Mouse (Mus musculus): ENCODE measurements around the gene Gbp9. TPM values are rescaled to one million over a fixed set of nuclear protein-coding genes. Genes with fewer than 3 reads are reported as not detected.
A peak's percentile ranks its signal among the peaks of the same experiment; 100 is the strongest.
"Not testable (repeated sequence)": the region's sequence is repeated elsewhere in the genome, so short reads cannot be mapped to it uniquely, and the experiment has no call there.

Gbp9 gene
- polyA plus RNA-seq, 1 experiment from 2014 or later: 6.5 TPM

DNA sequence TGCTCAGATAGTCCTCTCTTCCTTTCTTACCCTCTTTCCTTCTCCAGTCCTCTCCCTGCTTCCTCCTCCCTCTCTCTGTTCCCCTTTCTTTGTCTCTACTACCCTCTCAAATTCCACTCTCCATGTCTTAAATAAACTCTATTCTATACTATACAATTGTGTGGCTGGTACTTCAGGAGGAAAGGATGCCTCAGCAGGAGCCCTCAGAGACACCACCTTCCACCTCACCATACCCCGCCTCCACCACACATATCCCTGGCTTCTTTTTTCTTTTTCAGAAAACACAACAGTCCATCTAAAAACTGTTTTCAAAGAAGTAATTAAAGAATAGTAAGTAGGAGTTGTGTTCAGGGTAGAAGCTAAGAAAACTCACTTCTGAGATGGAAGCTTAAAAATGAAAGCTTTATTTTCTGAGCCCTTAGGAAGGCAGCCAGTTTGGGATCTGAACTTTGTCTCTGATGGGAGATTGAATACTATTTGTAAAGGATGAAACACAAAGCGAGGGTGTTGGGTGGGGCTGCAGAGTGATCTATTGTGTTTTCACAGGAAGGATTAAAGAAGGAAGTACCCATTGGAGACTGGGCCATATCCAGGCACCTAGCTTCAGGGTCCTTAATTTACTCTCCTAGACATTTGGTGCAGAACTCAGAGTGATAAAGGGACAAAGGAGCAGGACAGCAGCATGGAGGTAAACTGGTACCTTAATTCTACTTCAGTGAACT is 911 bp upstream of the Gbp9 start:
- not testable (repeated sequence) for H3K4me1 ChIP-seq (ENCODE audit: control insufficient read depth in 2 of 2, insufficient read depth in 2 of 2, low read length in 2 of 2); H3K4me3 ChIP-seq (ENCODE audit: control insufficient read depth in 1 of 2, insufficient read depth in 1 of 2, low read depth in 1 of 2, low read length in 2 of 2); H3K9me3 ChIP-seq (ENCODE audit: control insufficient read depth, low read length); H3K27ac ChIP-seq (replicated peaks in 1 of 2; ENCODE audit: control insufficient read depth in 1 of 2, insufficient read depth in 1 of 2, low read depth in 2 of 2, low read length in 2 of 2); H3K36me3 ChIP-seq (ENCODE audit: control insufficient read depth, insufficient read depth, low read length); ATAC-seq (ENCODE audit: insufficient number of reproducible peaks, insufficient read depth, low FRiP score, low read depth); H3K27me3 ChIP-seq (ENCODE audit: control insufficient read depth, insufficient read depth, low read length); H3K9ac ChIP-seq (ENCODE audit: low read length); H3K4me2 ChIP-seq (ENCODE audit: low read length)
- WGBS: 78% methylated on average over 2 of the region's 2 CpGs

DNA sequence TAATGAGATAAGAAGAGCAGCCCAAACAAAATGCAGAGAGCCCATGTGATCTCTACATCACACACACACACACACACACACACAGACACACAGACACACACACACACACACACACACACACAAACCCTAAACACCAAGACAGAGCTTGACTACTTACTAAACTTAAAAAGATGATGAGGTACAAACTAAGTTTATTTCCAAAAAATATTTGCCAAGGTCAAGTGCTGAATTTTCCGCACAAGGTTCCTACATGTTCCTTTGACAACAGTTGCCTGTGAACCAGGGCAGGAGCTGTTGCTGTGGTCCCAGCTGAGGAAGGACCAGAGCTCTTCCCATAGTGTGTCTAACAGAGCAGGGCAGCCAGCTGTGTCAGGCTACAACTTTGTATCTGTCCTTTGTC is 433 bp downstream of the Gbp9 start:
- ATAC-seq (ENCODE audit: insufficient number of reproducible peaks, insufficient read depth, low FRiP score, low read depth): no peak
- peak overlapping the region; percentile 29; the same call in 1 of the 2 replicates for H3K4me2 ChIP-seq (ENCODE audit: low read length)
- H3K9ac ChIP-seq (ENCODE audit: low read length): no peak overlapping the region
- H3K9me3 ChIP-seq (ENCODE audit: control insufficient read depth, low read length): no peaks in the 10 kb centered on the region
- 65% methylated on average over 1 of the region's 1 CpGs for WGBS
- H3K27me3 ChIP-seq (ENCODE audit: control insufficient read depth, insufficient read depth, low read length): no peaks in the 10 kb centered on the region
- peak overlapping the region in 1 of 2 experiments; percentile 44; a peak in 1 of 4 replicates for H3K27ac ChIP-seq (replicated peaks in 1 of 2; ENCODE audit: control insufficient read depth in 1 of 2, insufficient read depth in 1 of 2, low read depth in 2 of 2, low read length in 2 of 2)
- H3K4me3 ChIP-seq (ENCODE audit: control insufficient read depth in 1 of 2, insufficient read depth in 1 of 2, low read depth in 1 of 2, low read length in 2 of 2): peak overlapping the region; percentile 4 to 16; a peak in 3 of 4 replicates
- H3K4me1 ChIP-seq (ENCODE audit: control insufficient read depth in 2 of 2, insufficient read depth in 2 of 2, low read length in 2 of 2): no peaks in the 10 kb centered on the region
- H3K36me3 ChIP-seq (ENCODE audit: control insufficient read depth, insufficient read depth, low read length): no peaks in the 10 kb centered on the region

GRCm38 (mm10) chr5:105136706-105137304 is 2.5 kb downstream of the Gbp9 start:
- WGBS: 86% methylated on average over 3 of the region's 3 CpGs
- not testable (repeated sequence) for ATAC-seq (ENCODE audit: insufficient number of reproducible peaks, insufficient read depth, low FRiP score, low read depth); H3K4me3 ChIP-seq (ENCODE audit: control insufficient read depth in 1 of 2, insufficient read depth in 1 of 2, low read depth in 1 of 2, low read length in 2 of 2); H3K9ac ChIP-seq (ENCODE audit: low read length); H3K9me3 ChIP-seq (ENCODE audit: control insufficient read depth, low read length); H3K36me3 ChIP-seq (ENCODE audit: control insufficient read depth, insufficient read depth, low read length); H3K4me1 ChIP-seq (ENCODE audit: control insufficient read depth in 2 of 2, insufficient read depth in 2 of 2, low read length in 2 of 2); H3K27me3 ChIP-seq (ENCODE audit: control insufficient read depth, insufficient read depth, low read length); H3K4me2 ChIP-seq (ENCODE audit: low read length); H3K27ac ChIP-seq (replicated peaks in 1 of 2; ENCODE audit: control insufficient read depth in 1 of 2, insufficient read depth in 1 of 2, low read depth in 2 of 2, low read length in 2 of 2)

DNA sequence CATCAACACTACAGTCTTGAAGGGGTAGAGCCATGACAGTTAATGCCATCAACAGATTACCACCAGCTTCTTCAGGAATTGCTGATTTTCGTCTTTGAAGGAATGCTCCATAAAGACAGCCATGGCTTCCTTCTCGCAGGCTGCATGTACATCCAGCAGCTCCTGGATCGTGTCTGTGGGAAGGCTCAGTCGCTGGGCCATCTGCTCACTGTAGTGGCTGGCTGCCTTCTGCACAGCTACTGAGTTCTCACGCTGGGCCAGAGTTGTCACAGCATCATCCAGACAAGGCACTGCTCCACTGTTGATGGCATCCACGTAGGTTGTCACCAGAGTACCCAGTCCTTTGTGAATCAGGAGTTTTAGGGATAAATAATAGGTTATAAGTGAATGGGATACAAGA is 17.6 kb downstream of the Gbp9 start:
- not testable (repeated sequence) for H3K36me3 ChIP-seq (ENCODE audit: control insufficient read depth, insufficient read depth, low read length); H3K27me3 ChIP-seq (ENCODE audit: control insufficient read depth, insufficient read depth, low read length); H3K4me1 ChIP-seq (ENCODE audit: control insufficient read depth in 2 of 2, insufficient read depth in 2 of 2, low read length in 2 of 2); H3K27ac ChIP-seq (replicated peaks in 1 of 2; ENCODE audit: control insufficient read depth in 1 of 2, insufficient read depth in 1 of 2, low read depth in 2 of 2, low read length in 2 of 2); H3K4me3 ChIP-seq (ENCODE audit: control insufficient read depth in 1 of 2, insufficient read depth in 1 of 2, low read depth in 1 of 2, low read length in 2 of 2); ATAC-seq (ENCODE audit: insufficient number of reproducible peaks, insufficient read depth, low FRiP score, low read depth); H3K9me3 ChIP-seq (ENCODE audit: control insufficient read depth, low read length); H3K9ac ChIP-seq (ENCODE audit: low read length); H3K4me2 ChIP-seq (ENCODE audit: low read length)
- whole genome bisulfite sequencing: 71% methylated on average over 6 of the region's 6 CpGs

DNA sequence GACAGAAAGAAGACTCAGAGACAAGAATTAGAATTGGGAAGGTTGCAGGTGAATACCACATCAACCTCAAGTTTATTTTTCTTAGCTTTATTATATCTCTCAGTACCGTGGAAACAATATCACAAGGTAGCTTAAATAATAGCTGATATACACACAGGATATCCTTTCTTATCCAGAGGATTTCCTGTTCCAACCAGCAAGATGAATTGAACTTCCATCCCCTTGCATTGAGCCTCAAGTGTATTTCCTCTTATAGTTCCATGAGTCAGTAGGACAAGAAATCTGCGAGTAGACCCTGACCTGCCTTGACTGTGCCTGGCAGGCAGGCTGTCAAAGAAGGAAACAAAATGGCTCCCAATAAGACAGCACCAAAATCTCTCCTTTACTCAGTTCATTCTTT is 23.6 kb downstream of the Gbp9 start:
- Histone ChIP-seq H3K36me3 (ENCODE audit: control insufficient read depth, insufficient read depth, low read length) (no peaks in the 10 kb centered on the region), H3K27ac (replicated peaks in 1 of 2; ENCODE audit: control insufficient read depth in 1 of 2, insufficient read depth in 1 of 2, low read depth in 2 of 2, low read length in 2 of 2) (no peak overlapping the region), H3K4me3 (ENCODE audit: control insufficient read depth in 1 of 2, insufficient read depth in 1 of 2, low read depth in 1 of 2, low read length in 2 of 2) (no peak overlapping the region), H3K27me3 (ENCODE audit: control insufficient read depth, insufficient read depth, low read length) (no peaks in the 10 kb centered on the region), H3K4me1 (ENCODE audit: control insufficient read depth in 2 of 2, insufficient read depth in 2 of 2, low read length in 2 of 2) (peaks cover 0 to under 1% of the 10 kb centered on the region in 2 experiments; a peak in 1 of 4 replicates), H3K4me2 (ENCODE audit: low read length) (no peak overlapping the region), H3K9ac (ENCODE audit: low read length) (no peak overlapping the region), H3K9me3 (ENCODE audit: control insufficient read depth, low read length) (no peaks in the 10 kb centered on the region)
- 60% methylated on average over 2 of the region's 2 CpGs for WGBS
- no peak for ATAC-seq (ENCODE audit: insufficient number of reproducible peaks, insufficient read depth, low FRiP score, low read depth)

DNA sequence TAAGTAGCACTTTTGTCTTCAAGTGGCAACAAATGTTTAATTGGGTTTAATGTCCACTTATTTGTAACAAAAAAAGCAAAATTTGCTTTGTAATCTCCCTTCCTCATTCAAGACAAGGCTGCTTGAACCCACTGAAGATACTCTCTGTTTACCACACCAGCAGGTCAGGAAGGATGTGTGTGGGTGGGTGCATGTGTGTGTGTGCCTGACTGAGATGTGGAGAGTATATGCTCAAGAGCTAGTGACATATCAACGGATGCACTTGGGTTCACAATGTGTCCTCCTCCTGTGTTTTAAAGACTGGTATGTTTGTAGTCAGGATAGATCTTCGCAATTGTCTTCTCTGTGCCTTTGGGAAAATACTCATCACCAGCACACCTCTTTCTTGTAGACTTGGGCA is 24.6 kb downstream of the Gbp9 start:
- 83% methylated on average over 2 of the region's 2 CpGs for WGBS
- H3K9ac ChIP-seq (ENCODE audit: low read length): no peak overlapping the region
- H3K27ac ChIP-seq (replicated peaks in 1 of 2; ENCODE audit: control insufficient read depth in 1 of 2, insufficient read depth in 1 of 2, low read depth in 2 of 2, low read length in 2 of 2): no peak overlapping the region
- peaks cover 0 to 2% of the 10 kb centered on the region in 2 experiments; a peak in 1 of 4 replicates for H3K4me1 ChIP-seq (ENCODE audit: control insufficient read depth in 2 of 2, insufficient read depth in 2 of 2, low read length in 2 of 2)
- no peaks in the 10 kb centered on the region for H3K9me3 ChIP-seq (ENCODE audit: control insufficient read depth, low read length)
- no peak overlapping the region for H3K4me3 ChIP-seq (ENCODE audit: control insufficient read depth in 1 of 2, insufficient read depth in 1 of 2, low read depth in 1 of 2, low read length in 2 of 2)
- H3K27me3 ChIP-seq (ENCODE audit: control insufficient read depth, insufficient read depth, low read length): no peaks in the 10 kb centered on the region
- no peaks in the 10 kb centered on the region for H3K36me3 ChIP-seq (ENCODE audit: control insufficient read depth, insufficient read depth, low read length)
- H3K4me2 ChIP-seq (ENCODE audit: low read length): no peak overlapping the region
- no peak for ATAC-seq (ENCODE audit: insufficient number of reproducible peaks, insufficient read depth, low FRiP score, low read depth)

DNA sequence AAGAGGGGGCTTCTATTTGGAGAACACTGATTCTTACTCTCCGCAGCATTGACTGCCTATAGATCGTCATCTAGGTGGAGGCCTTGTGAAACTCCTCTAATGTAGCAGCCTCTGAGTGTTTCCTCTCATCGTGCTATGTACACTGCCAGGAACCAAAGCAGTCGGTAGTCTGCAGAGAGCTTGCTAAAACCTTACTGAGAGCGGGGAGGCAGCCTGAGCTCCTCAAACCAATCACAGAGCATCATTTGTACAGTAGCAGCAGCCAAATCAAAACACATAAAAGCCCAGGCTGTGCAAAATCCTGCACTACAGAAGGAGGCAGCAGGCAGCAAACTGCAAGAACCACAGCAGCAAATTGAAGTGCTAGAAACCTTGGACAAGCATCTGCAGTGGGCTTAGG is 25.7 kb downstream of the Gbp9 start:
- Histone ChIP-seq H3K9ac (ENCODE audit: low read length) (no peak overlapping the region), H3K4me2 (ENCODE audit: low read length) (no peak overlapping the region), H3K27me3 (ENCODE audit: control insufficient read depth, insufficient read depth, low read length) (no peaks in the 10 kb centered on the region), H3K9me3 (ENCODE audit: control insufficient read depth, low read length) (no peaks in the 10 kb centered on the region), H3K4me1 (ENCODE audit: control insufficient read depth in 2 of 2, insufficient read depth in 2 of 2, low read length in 2 of 2) (peaks cover 0 to 2% of the 10 kb centered on the region in 2 experiments; a peak in 1 of 4 replicates), H3K4me3 (ENCODE audit: control insufficient read depth in 1 of 2, insufficient read depth in 1 of 2, low read depth in 1 of 2, low read length in 2 of 2) (no peak overlapping the region), H3K36me3 (ENCODE audit: control insufficient read depth, insufficient read depth, low read length) (no peaks in the 10 kb centered on the region), H3K27ac (replicated peaks in 1 of 2; ENCODE audit: control insufficient read depth in 1 of 2, insufficient read depth in 1 of 2, low read depth in 2 of 2, low read length in 2 of 2) (no peak overlapping the region)
- WGBS: 87% methylated on average over 5 of the region's 5 CpGs
- ATAC-seq (ENCODE audit: insufficient number of reproducible peaks, insufficient read depth, low FRiP score, low read depth): no peak

All from heart, embryonic 14.5 days (tissue).